Comparison of ENCODE assay signal across 7 mouse cellular contexts in genomic region chr9:58581958-58582540, GRCm38 (mm10). TPM values are rescaled to one million over a fixed set of nuclear protein-coding genes. Genes with fewer than 3 reads are reported as not detected.
A peak's percentile ranks its signal among the peaks of the same experiment; 100 is the strongest.
DNase-seq lines count a peak whose midpoint lies in the region; ATAC-seq lines count a peak whose summit lies in the region.

TSS of gene Nptn (plus strand) at chr9:58582240.

- peak within 1 kb of the TSS; percentile 80 for H3K4me2 ChIP-seq in intestine, embryonic 16.5 days (ENCODE audit: low read depth, low read length)
- peak within 1 kb of the TSS; percentile 74 for H3K4me2 ChIP-seq in midbrain, embryonic 11.5 days

- peak within 1 kb of the TSS; percentile 97 for H3K27ac ChIP-seq in intestine, embryonic 16.5 days (ENCODE audit: low read length)
- H3K27ac ChIP-seq in midbrain, embryonic 11.5 days (ENCODE audit: low read depth, low read length): peak within 1 kb of the TSS; percentile 93

- H3K27me3 ChIP-seq in intestine, embryonic 16.5 days (replicated peaks; ENCODE audit: control insufficient read depth, insufficient read depth, low read length): no peaks in the 10 kb centered on the region
- H3K27me3 ChIP-seq in midbrain, embryonic 11.5 days (ENCODE audit: control insufficient read depth, insufficient read depth, low read length): no peaks in the 10 kb centered on the region

- H3K9ac ChIP-seq in intestine, embryonic 16.5 days (ENCODE audit: low read depth, low read length): peak within 1 kb of the TSS; percentile 98
- peak within 1 kb of the TSS; percentile 88 for H3K9ac ChIP-seq in midbrain, embryonic 11.5 days (ENCODE audit: low read length)

- peak within 1 kb of the TSS; percentile 99 for H3K4me3 ChIP-seq in intestine, embryonic 16.5 days (ENCODE audit: low read length)
- peak within 1 kb of the TSS; percentile 77 for H3K4me3 ChIP-seq in midbrain, embryonic 11.5 days (ENCODE audit: low read depth, low read length)

- peak; percentile 99 for ATAC-seq in intestine, embryonic 16.5 days
- ATAC-seq in midbrain, embryonic 11.5 days (ENCODE audit: low FRiP score): peak; percentile 98

- intact Hi-C loops in left cerebral cortex, postnatal 36 days (cut with DNase I): loop anchor here (1.0 to 10.0 kb wide), 3 partner anchors 27 to 293 kb away; partner anchors contain the start of gene Cd276

- peak; percentile 97 for DNase-seq in adrenal gland, adult 8-10 months
- peak; percentile 99 for DNase-seq in embryo, embryonic 9.5 days (ENCODE audit: extremely low spot score)
- peak; percentile 97 for DNase-seq in gastrocnemius, postnatal 4 days (ENCODE audit: low spot score in 2 of 2)
- peak; percentile 96 to 97 for DNase-seq in left cerebral cortex, postnatal 36 days (ENCODE audit: low spot score in 2 of 2)
- peak; percentile 99 for DNase-seq in midbrain, embryonic 11.5 days (ENCODE audit: low spot score, missing footprints)
- peak; percentile 100 for DNase-seq in skeletal muscle tissue, adult 2 months (ENCODE audit: low read depth, low spot score)

- WGBS in intestine, embryonic 16.5 days: under 1% methylated on average over 52 of the region's 56 CpGs
- 1% methylated on average over 48 of the region's 56 CpGs for WGBS in midbrain, embryonic 11.5 days

- H3K4me1 ChIP-seq in intestine, embryonic 16.5 days (ENCODE audit: control insufficient read depth, insufficient read depth, low read length): peaks cover 7% of the 10 kb centered on the region; the same call in 1 of the 2 replicates
- peaks cover 12% of the 10 kb centered on the region for H3K4me1 ChIP-seq in midbrain, embryonic 11.5 days (ENCODE audit: control insufficient read depth, insufficient read depth, low read length)

- H3K9me3 ChIP-seq in intestine, embryonic 16.5 days (ENCODE audit: control insufficient read depth, low read length): no peaks in the 10 kb centered on the region
- H3K9me3 ChIP-seq in midbrain, embryonic 11.5 days (ENCODE audit: control insufficient read depth, low read length): no peaks in the 10 kb centered on the region

- H3K36me3 ChIP-seq in intestine, embryonic 16.5 days (ENCODE audit: control insufficient read depth, insufficient read depth, low read length): no peaks in the 10 kb centered on the region
- H3K36me3 ChIP-seq in midbrain, embryonic 11.5 days (ENCODE audit: control insufficient read depth, insufficient read depth, low read length): no peaks in the 10 kb centered on the region

RNA-seq across cellular contexts. Expression of gene Nptn, which starts in this region (rescaled TPM):
- total RNA-seq in adrenal gland, adult 8-10 months (2022): 100 to 1,000 TPM; 139 to 182 (median 167) TPM
- total RNA-seq in gastrocnemius, postnatal 4 days (2021): 100 to 1,000 TPM; 103 to 128 TPM
- polyA plus RNA-seq in intestine, embryonic 16.5 days (2015; fragmentation: Nextera tagmentation; extraction: Ambion mirVana): 118 and 122 TPM in 2 replicates
- total RNA-seq in left cerebral cortex, postnatal 36 days (2021): 1,000 to 10,000 TPM in 1 of 2 experiments, 100 to 1,000 TPM in 1; 963 to 1,027 TPM
- 60.7 and 66.1 TPM in 2 replicates for polyA plus RNA-seq in midbrain, embryonic 11.5 days (2014; fragmentation: Nextera tagmentation; extraction: Ambion mirVana)

Comparison
In these comparisons a context has a peak if more than half of its experiments do, and no peak if none do; other contexts are left out.
1. Peak in every context shown above with its lines: DNase-seq, ATAC-seq, H3K4me3 ChIP-seq and H3K27ac ChIP-seq.
2. RNA of gene Nptn (total RNA-seq): 963 to 1,027 TPM in left cerebral cortex, postnatal 36 days; 139 to 182 TPM in adrenal gland, adult 8-10 months and 103 to 128 TPM in gastrocnemius, postnatal 4 days; every median in the first group is over 4 times any median in the second.